Mouse (Mus musculus) thymus, adult 2 months (tissue): Measurements from ENCODE around the gene Six1.

Experiments used
- CTCF ChIP-seq: fragments of 200-500 bp; IDR thresholded peaks from 2 replicates; pipeline ENCODE4 v1.5.1; 2012; ENCODE audit warnings: mild to moderate bottlenecking, control low read depth, low read length, moderate library complexity, borderline replicate concordance; ENCODE audit not compliant: control insufficient read depth, poor library complexity, insufficient read depth; ENCODE audit errors: extremely low read depth
- POLR2A ChIP-seq: fragments of 200-500 bp; IDR thresholded peaks from 2 replicates; pipeline ENCODE4 v1.6.1; 2012; ENCODE audit warnings: mild to moderate bottlenecking, low read length, control low read depth, moderate library complexity; ENCODE audit not compliant: control insufficient read depth, poor library complexity, insufficient read depth; ENCODE audit errors: extremely low read depth

DNA sequence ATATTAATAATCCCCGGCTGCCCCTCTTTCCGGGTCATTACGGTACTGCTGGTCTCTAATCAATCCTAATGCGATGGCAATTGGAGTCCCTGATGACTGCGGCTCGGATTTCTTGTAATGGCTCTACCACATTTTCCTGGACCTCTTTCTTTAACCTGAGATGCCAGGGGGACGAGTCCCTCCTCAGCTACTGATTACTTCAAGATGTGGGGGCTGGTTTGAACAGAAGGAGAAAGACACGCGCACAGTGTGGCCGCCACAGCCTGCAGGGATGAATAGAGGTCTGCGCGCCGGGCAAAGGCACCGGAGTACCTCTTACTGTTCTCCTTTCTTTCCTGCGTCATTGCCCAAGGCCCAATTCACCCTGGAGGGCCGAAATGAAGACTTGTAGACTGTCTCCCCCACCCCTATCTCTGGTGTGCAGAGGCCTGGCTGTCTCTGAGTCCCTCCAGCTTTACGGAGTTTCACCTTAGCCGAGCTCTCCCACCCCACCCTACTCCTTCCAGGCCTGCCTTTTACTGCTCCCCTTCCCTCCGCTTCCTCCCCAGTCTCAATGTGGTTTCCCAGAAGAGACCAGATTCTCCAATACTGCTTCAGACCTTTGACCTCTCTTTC lies 1.5 kb downstream of the Six1 start:
- TF ChIP-seq CTCF = no peak
- TF ChIP-seq POLR2A = no peak
